Mouse (Mus musculus) hindbrain, embryonic 12.5 days (tissue): ENCODE measurements around the gene Aaed1. TPM values are rescaled to one million over a fixed set of nuclear protein-coding genes. Genes with fewer than 3 reads are reported as not detected.

Experiments
- ATAC-seq: fragments of 200-750 bp; cut with Nextera tagmentation; 2 replicates; pipeline ENCODE4 v1.8.0; 2017; ENCODE audit warnings: moderate TSS enrichment; ENCODE audit not compliant: low FRiP score
- H3K27ac ChIP-seq: fragments of 300-500 bp; sonication (generic); 2 replicates; pipeline ENCODE4 v1.5.1; 2016; ENCODE audit warnings: mild to moderate bottlenecking
- H3K27me3 ChIP-seq: fragments of 300-500 bp; sonication (generic); 2 replicates; pipeline ENCODE4 v1.6.1; 2016; ENCODE audit warnings: mild to moderate bottlenecking
- H3K36me3 ChIP-seq: fragments of 300-500 bp; sonication (generic); 2 replicates; pipeline ENCODE4 v1.6.1; 2016; ENCODE audit warnings: mild to moderate bottlenecking
- H3K4me1 ChIP-seq: fragments of 300-500 bp; sonication (generic); 2 replicates; pipeline ENCODE4 v1.6.1; 2016
- H3K4me2 ChIP-seq: fragments of 300-500 bp; sonication (generic); replicated peaks from 2 replicates; pipeline ENCODE4 v1.6.1; 2016; ENCODE audit warnings: mild to moderate bottlenecking
- H3K4me3 ChIP-seq: fragments of 300-500 bp; sonication (generic); 2 replicates; pipeline ENCODE4 v1.5.1; 2016; ENCODE audit warnings: mild to moderate bottlenecking
- H3K9ac ChIP-seq: fragments of 300-500 bp; sonication (generic); 2 replicates; pipeline ENCODE4 v1.6.1; 2016; ENCODE audit warnings: mild to moderate bottlenecking, moderate library complexity
- H3K9me3 ChIP-seq: fragments of 300-500 bp; sonication (generic); replicated peaks from 2 replicates; pipeline ENCODE4 v1.6.1; 2016; ENCODE audit warnings: mild to moderate bottlenecking
- WGBS: fragments of 180-500 bp; shearing (Covaris S2); methylation state at CpG from one replicate; pipeline ENCODE4 v1.1.7; 2016; 5-methylcytosine and 5-hydroxymethylcytosine counted together
- polyA plus RNA-seq: library from polyadenylated mRNA; unstranded; fragments of >200 nt; fragmentation: Nextera tagmentation; extraction: Ambion mirVana; gene quantifications from 2 replicates; pipeline ENCODE4 v1.2.1, GENCODE M21; 2016

Aaed1 gene
- polyA plus RNA-seq: 21.0 and 25.9 TPM in 2 replicates

GRCm38 (mm10) chr13:64312024-64312915 is at the start of gene Aaed1:
Gene Aaed1 (minus strand): TSS chr13:64312710.
- peak within 1 kb of the TSS; percentile 62 for H3K4me2 ChIP-seq
- H3K36me3 ChIP-seq: no peaks in the 10 kb centered on the region
- no peaks in the 10 kb centered on the region for H3K27me3 ChIP-seq
- under 1% methylated on average over 67 of the region's 74 CpGs for WGBS
- H3K4me3 ChIP-seq: peak within 1 kb of the TSS; percentile 57
- H3K9ac ChIP-seq: peak within 1 kb of the TSS; percentile 63
- H3K9me3 ChIP-seq: no peaks in the 10 kb centered on the region
- peak; percentile 92 for ATAC-seq
- H3K4me1 ChIP-seq: 0 out of 2 replicates have a peak, but pooled peaks cover 4% of the 10 kb centered on the region
- peak within 1 kb of the TSS; percentile 73 for H3K27ac ChIP-seq

GRCm38 (mm10) chr13:64362139-64362538 is 49.6 kb upstream of the Aaed1 start:
- H3K4me1 ChIP-seq: no peaks in the 10 kb centered on the region
- 88% methylated on average over 6 of the region's 6 CpGs for WGBS
- H3K27ac ChIP-seq: no peak overlapping the region
- ATAC-seq: no peak
- no peak overlapping the region for H3K4me3 ChIP-seq
- H3K27me3 ChIP-seq: no peaks in the 10 kb centered on the region
- no peaks in the 10 kb centered on the region for H3K9me3 ChIP-seq
- H3K9ac ChIP-seq: no peak overlapping the region
- H3K4me2 ChIP-seq: no peak overlapping the region
- H3K36me3 ChIP-seq: peaks cover 41% of the 10 kb centered on the region

- Histone ChIP-seq H3K27ac (no peak overlapping the region), H3K9me3 (no peaks in the 10 kb centered on the region), H3K4me2 (no peak overlapping the region), H3K27me3 (no peaks in the 10 kb centered on the region), H3K36me3 (peaks cover 30% of the 10 kb centered on the region), H3K9ac (no peak overlapping the region), H3K4me3 (no peak overlapping the region), H3K4me1 (no peaks in the 10 kb centered on the region)
- WGBS: 89% methylated on average over 3 of the region's 3 CpGs
- no peak for ATAC-seq
These were observed 48.5 kb upstream of the Aaed1 start for GRCm38 (mm10) chr13:64361020-64361419.

- no peaks in the 10 kb centered on the region for H3K4me1 ChIP-seq
- H3K9ac ChIP-seq: no peak overlapping the region
- H3K4me3 ChIP-seq: no peak overlapping the region
- H3K27me3 ChIP-seq: no peaks in the 10 kb centered on the region
- H3K4me2 ChIP-seq: no peak overlapping the region
- H3K27ac ChIP-seq: no peak overlapping the region
- ATAC-seq: no peak
- no peaks in the 10 kb centered on the region for H3K9me3 ChIP-seq
- H3K36me3 ChIP-seq: peaks cover 18% of the 10 kb centered on the region
- 95% methylated on average over 3 of the region's 3 CpGs for WGBS
These were observed 47.2 kb upstream of the Aaed1 start for GRCm38 (mm10) chr13:64359702-64360101.

- WGBS: 91% methylated on average over 1 of the region's 1 CpGs
- no peak overlapping the region for H3K4me2 ChIP-seq
- no peaks in the 10 kb centered on the region for H3K27me3 ChIP-seq
- no peak for ATAC-seq
- H3K9ac ChIP-seq: no peak overlapping the region
- no peak overlapping the region for H3K27ac ChIP-seq
- H3K9me3 ChIP-seq: no peaks in the 10 kb centered on the region
- no peak overlapping the region for H3K4me3 ChIP-seq
- H3K4me1 ChIP-seq: no peaks in the 10 kb centered on the region
- peaks cover 8% of the 10 kb centered on the region; the same call in 1 of the 2 replicates for H3K36me3 ChIP-seq
These were observed 46.0 kb upstream of the Aaed1 start for GRCm38 (mm10) chr13:64358476-64358875.

GRCm38 (mm10) chr13:64357389-64357788 is 44.9 kb upstream of the Aaed1 start:
- 83% methylated on average over 5 of the region's 5 CpGs for WGBS
- no peak overlapping the region for H3K4me2 ChIP-seq
- no peak overlapping the region for H3K9ac ChIP-seq
- 0 out of 2 replicates have a peak, but pooled peaks cover 5% of the 10 kb centered on the region for H3K36me3 ChIP-seq
- no peaks in the 10 kb centered on the region for H3K9me3 ChIP-seq
- H3K27me3 ChIP-seq: no peaks in the 10 kb centered on the region
- H3K4me3 ChIP-seq: no peak overlapping the region
- H3K4me1 ChIP-seq: no peaks in the 10 kb centered on the region
- no peak overlapping the region for H3K27ac ChIP-seq
- ATAC-seq: no peak

GRCm38 (mm10) chr13:64349474-64349873 is 37.0 kb upstream of the Aaed1 start:
- H3K36me3 ChIP-seq: no peaks in the 10 kb centered on the region
- no peak for ATAC-seq
- no peak overlapping the region for H3K9ac ChIP-seq
- no peak overlapping the region for H3K4me3 ChIP-seq
- no peak overlapping the region for H3K27ac ChIP-seq
- 74% methylated on average over 2 of the region's 2 CpGs for WGBS
- H3K9me3 ChIP-seq: no peaks in the 10 kb centered on the region
- H3K4me2 ChIP-seq: no peak overlapping the region
- H3K4me1 ChIP-seq: no peaks in the 10 kb centered on the region
- H3K27me3 ChIP-seq: no peaks in the 10 kb centered on the region; the same call in 1 of the 2 replicates

- H3K4me2 ChIP-seq: peak overlapping the region; percentile 72
- 2% methylated on average over 9 of the region's 9 CpGs for WGBS
- no peak overlapping the region for H3K27ac ChIP-seq
- no peaks in the 10 kb centered on the region for H3K27me3 ChIP-seq
- no peaks in the 10 kb centered on the region for H3K36me3 ChIP-seq
- H3K4me3 ChIP-seq: peak overlapping the region; percentile 49
- H3K9ac ChIP-seq: peak overlapping the region; percentile 57
- ATAC-seq: peak; percentile 81
- no peaks in the 10 kb centered on the region for H3K9me3 ChIP-seq
- 0 out of 2 replicates have a peak, but pooled peaks cover 2% of the 10 kb centered on the region for H3K4me1 ChIP-seq
These were observed 31.6 kb upstream of the Aaed1 start for GRCm38 (mm10) chr13:64344082-64344501.

- 0 out of 2 replicates have a peak, but pooled peaks cover 2% of the 10 kb centered on the region for H3K4me1 ChIP-seq
- 24% methylated on average over 10 of the region's 10 CpGs for WGBS
- H3K9me3 ChIP-seq: no peaks in the 10 kb centered on the region
- ATAC-seq: 0 out of 2 replicates have a peak, but pooled peaks have one; percentile 28
- H3K27ac ChIP-seq: no peak overlapping the region
- peak overlapping the region; percentile 57 for H3K9ac ChIP-seq
- H3K4me3 ChIP-seq: peak overlapping the region; percentile 49
- H3K27me3 ChIP-seq: no peaks in the 10 kb centered on the region
- H3K4me2 ChIP-seq: peak overlapping the region; percentile 72
- no peaks in the 10 kb centered on the region for H3K36me3 ChIP-seq
These were observed 31.1 kb upstream of the Aaed1 start for GRCm38 (mm10) chr13:64343598-64343997.

- Histone ChIP-seq H3K9me3 (no peaks in the 10 kb centered on the region), H3K4me1 (no peaks in the 10 kb centered on the region), H3K27me3 (no peaks in the 10 kb centered on the region), H3K36me3 (no peaks in the 10 kb centered on the region), H3K9ac (no peak overlapping the region), H3K27ac (no peak overlapping the region), H3K4me2 (no peak overlapping the region), H3K4me3 (no peak overlapping the region)
- 71% methylated on average over 4 of the region's 4 CpGs for WGBS
- no peak for ATAC-seq
These were observed 23.1 kb upstream of the Aaed1 start for GRCm38 (mm10) chr13:64335546-64336132.

GRCm38 (mm10) chr13:64333102-64333501 is 20.6 kb upstream of the Aaed1 start:
- H3K4me1 ChIP-seq: no peaks in the 10 kb centered on the region
- H3K9me3 ChIP-seq: no peaks in the 10 kb centered on the region
- 94% methylated on average over 3 of the region's 3 CpGs for WGBS
- H3K4me2 ChIP-seq: no peak overlapping the region
- no peak for ATAC-seq
- no peaks in the 10 kb centered on the region for H3K27me3 ChIP-seq
- H3K4me3 ChIP-seq: no peak overlapping the region
- no peak overlapping the region for H3K27ac ChIP-seq
- H3K9ac ChIP-seq: no peak overlapping the region
- no peaks in the 10 kb centered on the region for H3K36me3 ChIP-seq

GRCm38 (mm10) chr13:64332321-64332720 is 19.8 kb upstream of the Aaed1 start:
- no peaks in the 10 kb centered on the region for H3K4me1 ChIP-seq
- no peak for ATAC-seq
- no peak overlapping the region for H3K9ac ChIP-seq
- H3K36me3 ChIP-seq: no peaks in the 10 kb centered on the region
- H3K27ac ChIP-seq: no peak overlapping the region
- H3K4me3 ChIP-seq: no peak overlapping the region
- no peak overlapping the region for H3K4me2 ChIP-seq
- 82% methylated on average over 6 of the region's 6 CpGs for WGBS
- H3K27me3 ChIP-seq: no peaks in the 10 kb centered on the region
- H3K9me3 ChIP-seq: no peaks in the 10 kb centered on the region
